Mouse (Mus musculus): ENCODE measurements around the gene Gm17581.
A peak's percentile ranks its signal among the peaks of the same experiment; 100 is the strongest.

- TF ChIP-seq CTCF (IDR thresholded peaks at IDR 0.05; ENCODE audit: borderline replicate concordance, insufficient read depth, low read depth, low read length) (no peak), POLR2A (IDR thresholded peaks at IDR 0.05; ENCODE audit: borderline replicate concordance, insufficient read depth, low read length) (peak; percentile 48; the same call in 1 of the 2 replicates)
These were observed 41.4 kb upstream of the Gm17581 start for GRCm38 (mm10) chr2:155776824-155777687.

Data from cerebellum, adult 2 months (tissue).